Mouse (Mus musculus) heart, postnatal 25 days (tissue): ENCODE data around the gene Tstd1. TPM values are rescaled to one million over a fixed set of nuclear protein-coding genes. Genes with fewer than 3 reads are reported as not detected.

Source experiments
- DNase-seq: peaks from one replicate; pipeline ENCODE4 v3.0.0; 2022; ENCODE audit warnings: low spot score
- intact Hi-C: fragments of 180-260 bp; cut with DNase I; formaldehyde crosslinking; loops from one replicate; pipeline ENCODE4 v1.15.1; 2025
- total RNA-seq, 2 experiments: library from RNA; stranded (reverse); gene quantifications; 2 replicates each; pipeline ENCODE4 v1.2.3; 2021

Gene Tstd1
- total RNA-seq, 2 experiments from 2014 or later: 1.2 to 1.6 TPM

GRCm38 (mm10) chr1:171412001-171412441 lies 6.7 kb upstream of the Tstd1 start:
- DNase-seq: no peak
- intact Hi-C loops: loop anchor here (2.0 to 5.0 kb wide), 3 partner anchors 25 to 85 kb away; partner anchors contain the start of genes Dedd and F11r

GRCm38 (mm10) chr1:171412446-171412845 lies 6.2 kb upstream of the Tstd1 start:
- DNase-seq: no peak
- intact Hi-C loops: loop anchor here (2.0 to 5.0 kb wide), 3 partner anchors 24 to 85 kb away; partner anchors contain the start of genes Dedd and F11r

DNA sequence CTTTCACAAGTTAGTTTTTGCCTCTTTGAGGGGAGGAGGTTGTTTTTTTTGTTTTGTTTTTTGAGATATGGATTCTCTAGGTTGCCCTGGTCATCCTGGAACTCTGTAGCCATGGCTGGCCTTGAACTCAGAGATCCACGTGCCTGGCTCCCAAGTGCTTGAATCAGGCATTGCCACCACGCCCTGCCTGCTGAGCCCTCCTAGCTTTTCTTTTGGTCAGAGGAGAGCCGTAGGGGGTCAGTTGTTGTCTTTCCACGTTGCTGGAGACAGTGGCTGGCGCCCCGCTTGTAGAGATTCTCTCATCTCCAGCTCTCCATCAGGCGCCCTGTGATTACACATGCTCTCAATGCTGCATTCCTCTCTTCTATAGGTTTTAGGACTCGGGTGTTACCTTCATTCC lies 5.1 kb upstream of the Tstd1 start:
- DNase-seq: no peak
- intact Hi-C loops: loop anchor here (2.0 to 5.0 kb wide), 3 partner anchors 23 to 86 kb away; partner anchors contain the start of genes Dedd and F11r

DNA sequence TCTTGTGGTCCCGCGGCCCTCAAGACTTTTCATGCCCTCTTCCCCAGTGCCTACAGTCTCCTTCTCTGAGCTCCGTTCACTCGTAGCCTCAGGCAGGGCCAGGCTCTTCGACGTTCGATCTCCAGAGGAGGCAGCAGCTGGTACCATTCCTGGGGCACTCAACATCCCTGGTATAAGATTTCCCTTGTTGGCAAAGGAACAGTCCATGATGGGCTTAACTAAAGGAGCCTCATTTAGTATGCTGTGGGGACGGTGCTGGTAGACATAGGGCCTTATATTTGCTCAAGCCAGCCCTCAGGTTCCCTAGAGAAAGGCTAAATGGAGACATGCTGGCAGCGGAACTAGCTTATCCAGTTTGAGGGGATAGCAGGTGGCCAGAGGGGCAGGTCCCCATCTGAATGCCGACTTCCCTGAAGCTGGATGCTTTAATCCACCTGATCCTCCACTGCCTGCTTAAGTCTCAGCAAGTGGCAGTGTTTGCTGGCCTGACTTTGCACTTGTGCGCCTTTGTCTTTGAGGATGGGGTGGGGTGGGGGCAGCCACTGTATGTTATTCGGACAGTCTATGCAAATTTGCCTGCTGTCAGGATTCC lies 715 bp downstream of the Tstd1 start:
- intact Hi-C loops: no loop called here
- DNase-seq: no peak

- intact Hi-C loops: no loop called here
- no peak for DNase-seq
Observed at GRCm38 (mm10) chr1:171419905-171420304, 1.2 kb downstream of the Tstd1 start.

DNA sequence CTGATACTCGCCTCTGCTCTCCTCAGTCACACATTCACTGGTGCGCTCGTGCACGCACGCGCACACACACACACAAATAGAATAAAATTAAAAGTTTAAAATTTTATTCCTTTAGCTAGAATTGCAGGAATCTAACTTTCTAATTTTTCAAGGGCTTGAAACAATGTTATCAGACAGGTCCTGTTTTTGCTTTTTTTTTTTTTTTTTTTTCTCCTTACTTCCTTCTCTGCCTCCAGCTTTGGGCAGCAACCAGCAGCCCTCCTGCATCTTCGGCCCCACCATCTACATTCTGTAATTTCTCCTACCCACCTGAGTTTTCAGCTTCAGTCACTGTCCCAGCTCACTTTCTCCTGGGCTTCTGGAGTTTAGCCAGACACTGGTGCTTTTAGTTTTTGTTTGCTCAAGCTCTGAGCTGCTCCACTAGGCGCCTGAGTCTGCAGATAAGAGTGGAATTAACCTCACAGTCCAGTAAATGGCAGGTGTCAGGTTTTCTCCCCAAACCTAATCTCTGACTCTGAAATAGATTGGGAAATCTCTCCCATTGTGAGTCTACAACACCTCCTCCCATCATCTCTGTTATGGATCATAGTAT lies 3.9 kb downstream of the Tstd1 start:
- intact Hi-C loops: no loop called here
- no peak for DNase-seq

DNA sequence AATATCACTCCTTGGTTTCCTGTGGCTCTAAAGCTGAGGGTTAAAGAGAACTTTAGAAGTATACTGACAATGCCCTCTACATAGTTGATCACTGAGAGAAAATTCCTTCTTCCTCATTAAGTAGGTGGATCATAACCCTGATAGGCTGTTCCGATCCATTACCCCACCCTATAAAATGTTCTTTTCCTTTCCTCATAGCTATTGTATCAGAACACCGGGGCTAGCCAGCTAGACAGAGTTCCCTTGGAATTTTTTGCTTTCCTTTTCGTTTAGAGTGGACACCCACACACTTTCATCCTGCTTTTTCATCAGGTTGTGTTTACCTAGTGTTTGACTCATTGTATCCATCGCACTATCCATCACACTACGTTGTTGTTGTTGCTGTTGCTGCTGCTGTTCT lies 6.0 kb downstream of the Tstd1 start:
- intact Hi-C loops: no loop called here

DNA sequence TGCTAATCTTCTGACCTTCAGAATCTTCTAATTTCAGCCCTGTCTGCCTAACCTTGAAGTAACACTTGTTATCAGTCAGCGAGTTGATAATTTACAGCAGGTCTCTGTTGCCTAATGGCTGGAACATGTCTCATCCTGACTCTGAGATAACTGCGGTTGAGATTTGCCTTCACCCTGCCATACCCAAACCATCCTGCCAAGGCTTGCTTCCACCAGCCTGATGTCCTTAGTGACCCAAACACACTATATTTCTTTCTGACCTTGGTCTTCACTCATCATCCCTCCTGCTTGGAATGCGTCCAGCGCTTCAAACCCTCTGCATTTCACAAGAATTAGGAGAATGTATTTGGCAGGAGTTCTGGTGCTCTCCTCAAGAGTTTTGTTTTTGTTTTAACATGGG lies 6.5 kb downstream of the Tstd1 start:
- no peak for DNase-seq

More for the DNA sequence above, 6.0 kb downstream of the Tstd1 start:
- no peak for DNase-seq

GRCm38 (mm10) chr1:171432158-171432557 lies 13.5 kb downstream of the Tstd1 start:
- intact Hi-C loops: no loop called here
- no peak for DNase-seq

More for the DNA sequence above, 6.5 kb downstream of the Tstd1 start:
- intact Hi-C loops: no loop called here

GRCm38 (mm10) chr1:171435288-171435814 lies 16.7 kb downstream of the Tstd1 start:
- intact Hi-C loops: loop anchor here (5.0 kb wide), 1 partner anchor 37 kb away; no protein-coding TSS in a partner anchor
- DNase-seq: no peak

DNA sequence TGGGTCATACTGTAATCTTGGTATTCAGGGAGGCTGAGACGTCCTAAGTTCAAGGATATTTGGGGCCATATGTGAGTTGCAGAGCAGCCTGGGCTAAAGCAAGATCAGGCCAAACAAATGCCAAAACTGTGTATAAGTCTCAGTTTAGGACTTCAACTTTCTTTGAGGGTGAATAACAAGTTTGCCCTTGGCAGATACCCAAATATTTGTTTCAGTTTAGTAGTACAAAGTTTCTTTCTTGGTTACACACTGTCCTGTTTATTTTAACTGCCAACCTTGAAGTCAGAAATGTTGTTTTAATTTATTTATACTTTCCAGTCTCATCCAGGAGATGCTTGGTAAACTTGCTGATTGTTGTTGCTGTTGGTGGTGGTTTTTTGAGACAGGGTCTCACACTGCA lies 17.3 kb downstream of the Tstd1 start:
- DNase-seq: no peak
- intact Hi-C loops: loop anchor here (2.0 to 5.0 kb wide), 2 partner anchors 23 to 36 kb away; no protein-coding TSS in a partner anchor

- DNase-seq: peak; percentile 81
- intact Hi-C loops: loop anchor here (2.0 to 5.0 kb wide), 3 partner anchors 15 to 35 kb away; no protein-coding TSS in a partner anchor
Observed at GRCm38 (mm10) chr1:171437264-171438013, 18.8 kb downstream of the Tstd1 start, which contains the start of gene F11r. TSS of gene F11r (plus strand) at chr1:171437535.

- intact Hi-C loops: loop anchor here (2.0 to 5.0 kb wide), 2 partner anchors 15 to 34 kb away; no protein-coding TSS in a partner anchor
- DNase-seq: no peak
Observed at GRCm38 (mm10) chr1:171438014-171438670, 19.5 kb downstream of the Tstd1 start.

DNA sequence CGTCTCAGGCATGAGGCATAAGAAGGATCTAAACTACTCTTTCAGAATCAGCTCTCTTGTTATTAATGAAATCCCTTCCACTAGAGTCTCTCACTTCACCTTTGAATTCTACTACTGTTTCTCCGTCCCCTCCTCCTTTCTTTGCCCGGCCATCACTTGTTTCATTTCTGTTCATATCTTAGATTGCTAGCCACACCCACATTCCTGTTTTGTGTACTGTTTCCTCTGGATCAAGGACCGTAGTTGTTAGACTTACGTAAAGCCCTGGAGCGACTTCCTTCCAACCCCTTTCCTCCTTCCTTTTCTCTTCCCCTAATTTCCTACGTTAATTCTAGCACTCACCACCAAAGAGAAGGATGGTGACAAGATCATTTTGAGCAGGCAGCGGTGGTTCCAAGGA lies 20.4 kb downstream of the Tstd1 start:
- intact Hi-C loops: loop anchor here (2.0 to 5.0 kb wide), 2 partner anchors 14 to 33 kb away; no protein-coding TSS in a partner anchor
- DNase-seq: no peak

DNA sequence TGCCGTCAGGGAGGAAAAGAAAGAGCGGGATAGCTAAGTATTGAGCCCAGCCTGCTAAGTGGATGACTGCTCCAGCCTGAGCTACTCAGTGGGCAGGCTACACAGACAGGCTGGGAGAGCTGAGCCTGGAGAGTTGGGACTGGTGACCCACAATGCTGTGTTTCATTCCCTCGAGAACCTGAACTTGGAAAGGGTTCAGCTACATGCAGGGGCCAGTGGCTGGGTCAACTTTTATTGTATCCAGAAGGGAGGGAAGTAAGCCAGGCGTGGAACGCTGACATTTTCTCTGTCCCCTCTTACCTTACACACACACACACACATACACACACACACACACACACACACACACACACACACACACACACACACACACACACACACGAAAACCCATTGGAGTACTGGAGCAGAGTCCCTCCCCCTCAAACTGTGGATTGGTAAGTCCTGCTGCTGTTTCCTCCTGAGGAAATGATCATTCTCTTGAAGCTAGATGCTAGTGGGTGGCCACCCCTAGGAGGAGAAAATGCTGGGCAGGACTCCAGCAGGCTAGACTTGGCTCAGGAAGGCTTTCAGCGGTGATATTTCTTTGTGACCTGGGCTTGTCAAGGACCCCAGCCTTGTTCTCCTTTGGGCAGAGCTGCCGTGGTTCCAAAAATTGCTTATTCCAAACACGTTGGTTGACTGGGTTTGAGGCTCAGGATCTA lies 21.5 kb downstream of the Tstd1 start:
- peak; percentile 59 for DNase-seq
- intact Hi-C loops: no loop called here

DNA sequence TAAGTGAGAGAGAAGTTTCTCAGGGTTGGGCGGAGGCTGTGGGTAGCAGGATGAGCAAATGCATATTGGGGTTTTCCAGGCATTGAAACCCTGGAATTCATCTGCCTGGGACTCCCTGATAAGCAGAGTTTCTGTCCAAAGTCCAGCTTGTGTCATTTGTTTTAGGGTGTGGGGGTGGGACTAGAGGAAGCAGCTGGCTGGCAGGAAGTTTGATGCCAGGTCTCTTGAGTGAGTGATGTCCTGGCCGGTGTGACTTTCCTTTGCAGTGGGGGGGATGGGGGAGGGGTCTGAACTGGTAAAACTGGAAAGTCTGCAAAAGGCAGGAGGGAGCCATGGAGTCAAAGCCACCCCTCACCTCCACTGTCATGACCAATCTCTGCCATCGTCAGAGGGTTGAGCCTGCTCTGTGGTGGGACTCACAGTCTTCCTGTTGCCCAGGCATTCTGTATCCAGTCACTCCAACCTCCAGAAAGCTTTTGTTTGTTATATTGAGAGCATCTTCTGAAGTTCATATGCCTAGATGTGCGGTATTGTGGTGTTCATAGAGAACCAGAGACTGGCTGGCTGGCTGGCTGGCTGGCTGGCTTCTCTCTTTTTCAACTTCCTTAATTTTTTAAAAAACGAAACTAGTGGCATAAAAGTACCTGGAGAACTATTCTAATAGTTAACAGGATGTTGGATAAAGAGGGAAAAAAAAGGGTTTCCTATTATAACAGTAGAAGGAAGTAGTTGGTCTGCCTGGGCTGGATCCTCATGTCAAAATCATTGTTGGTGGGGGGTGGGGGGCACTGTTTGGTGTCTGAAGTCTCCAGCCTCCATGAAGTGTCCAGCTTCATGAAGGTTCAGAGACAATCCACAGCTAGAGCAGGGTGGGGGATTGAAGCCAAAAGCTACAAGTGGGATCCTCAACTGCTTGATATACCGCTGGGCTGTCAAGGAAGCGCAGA lies 23.1 kb downstream of the Tstd1 start:
- intact Hi-C loops: no loop called here
- no peak for DNase-seq

DNA sequence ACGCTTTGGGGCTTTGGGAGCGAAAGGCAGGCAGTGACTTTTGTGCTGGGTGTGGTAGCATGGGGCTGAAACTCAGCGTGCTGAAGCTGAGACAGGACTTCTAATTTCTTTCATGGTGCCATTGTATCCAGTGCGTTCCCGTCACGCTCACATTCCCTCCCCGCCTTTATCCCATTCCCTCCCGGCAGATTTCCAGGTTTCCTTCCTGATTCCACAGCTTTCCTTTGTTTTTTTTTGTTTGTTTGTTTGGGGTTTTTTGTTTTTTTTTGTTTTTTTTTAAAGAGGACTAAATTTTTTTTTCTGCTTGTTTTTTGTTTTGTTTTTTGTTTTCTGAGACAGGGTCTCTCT lies 23.7 kb downstream of the Tstd1 start:
- DNase-seq: no peak
- intact Hi-C loops: no loop called here

- intact Hi-C loops: no loop called here
- DNase-seq: no peak
Observed at GRCm38 (mm10) chr1:171445050-171445449, 26.4 kb downstream of the Tstd1 start.
